ENCODE assay signal across 29 mouse cellular contexts in genomic region chr9:61388214-61388613, GRCm38 (mm10). TPM values are rescaled to one million over a fixed set of nuclear protein-coding genes. Genes with fewer than 3 reads are reported as not detected.
DNase-seq lines count a peak whose midpoint lies in the region; ATAC-seq and TF ChIP-seq lines count a peak whose summit lies in the region.
"Had no signal": no experiment of that assay in that cellular context is flagged by ENCODE, and none has a peak within 500 bp of the region (broad histone marks: within the 10 kb centered on the region; RNA-seq: fewer than 3 reads in every experiment).

No protein-coding gene starts in this region.

- no peak for DNase-seq in forebrain, embryonic 10.5 days (ENCODE audit: extremely low spot score, low spot score)
- peak; percentile 76 for DNase-seq in kidney, adult 9 months
- DNase-seq in kidney, postnatal 4 days, result no peak
- peak; percentile 84 for DNase-seq in midbrain, embryonic 11.5 days (ENCODE audit: low spot score, missing footprints)
- no peak for DNase-seq in midbrain, postnatal 0 days (ENCODE audit: low spot score)
- no peak for DNase-seq in adrenal gland, postnatal 25 days
- DNase-seq: adrenal gland, postnatal 10 days; cerebellum, adult 11-12 months; cerebellum, adult 9-11 months; embryo, embryonic 11 days; gastrocnemius, postnatal 14 days; right cerebral cortex, adult 18-20 months; spleen, adult 18-20 months; thymus, postnatal 14 days had no signal

- H3K27me3 ChIP-seq in forebrain, embryonic 10.5 days (ENCODE audit: poor library complexity, severe bottlenecking), result peaks cover 30% of the 10 kb centered on the region
- H3K27me3 ChIP-seq in forebrain, embryonic 12.5 days, result peaks cover 29% of the 10 kb centered on the region; the same call in 1 of the 2 replicates
- no peaks in the 10 kb centered on the region; the same call in 1 of the 2 replicates for H3K27me3 ChIP-seq in midbrain, embryonic 11.5 days (ENCODE audit: control insufficient read depth, insufficient read depth, low read length)
- H3K27me3 ChIP-seq in midbrain, postnatal 0 days (ENCODE audit: insufficient read depth, low read length), result no peaks in the 10 kb centered on the region
- H3K27me3 ChIP-seq: embryonic facial prominence, embryonic 13.5 days; limb, embryonic 13.5 days; Patski had no signal

- peaks cover 100% of the 10 kb centered on the region for H3K4me1 ChIP-seq in forebrain, embryonic 10.5 days
- peaks cover 100% of the 10 kb centered on the region for H3K4me1 ChIP-seq in forebrain, embryonic 12.5 days
- peaks cover 92% of the 10 kb centered on the region for H3K4me1 ChIP-seq in midbrain, embryonic 11.5 days (ENCODE audit: control insufficient read depth, insufficient read depth, low read length)
- peaks cover 41% of the 10 kb centered on the region for H3K4me1 ChIP-seq in midbrain, postnatal 0 days (ENCODE audit: insufficient read depth, low read length)
- peaks cover 20% of the 10 kb centered on the region for H3K4me1 ChIP-seq in bone marrow, adult 2 months (ENCODE audit: control insufficient read depth, insufficient read depth, low read length)

- no peak for TF ChIP-seq CTCF in midbrain, postnatal 0 days (IDR thresholded peaks at IDR 0.05)
- TF ChIP-seq CTCF in bone marrow, adult 2 months (IDR thresholded peaks at IDR 0.05; ENCODE audit: control insufficient read depth, insufficient read depth, low read length), result no peak

- ATAC-seq in forebrain, embryonic 12.5 days (ENCODE audit: low FRiP score), result no peak
- ATAC-seq in midbrain, embryonic 11.5 days (ENCODE audit: low FRiP score), result no peak
- no peak for ATAC-seq in midbrain, postnatal 0 days (ENCODE audit: low FRiP score)
- ATAC-seq: forebrain, embryonic 14.5 days; inflammation-experienced regulatory T-cells, adult 6 months; Patski had no signal

- no peak for TF ChIP-seq POLR2A in bone marrow, adult 2 months (IDR thresholded peaks at IDR 0.05; ENCODE audit: borderline replicate concordance, control insufficient read depth, low read depth, low read length)

- H3K36me3 ChIP-seq in forebrain, embryonic 10.5 days (replicated peaks), result peaks cover 85% of the 10 kb centered on the region
- H3K36me3 ChIP-seq in forebrain, embryonic 12.5 days (replicated peaks), result peaks cover 62% of the 10 kb centered on the region
- peaks cover 5% of the 10 kb centered on the region for H3K36me3 ChIP-seq in midbrain, embryonic 11.5 days (ENCODE audit: control insufficient read depth, insufficient read depth, low read length)
- peaks cover 11% of the 10 kb centered on the region for H3K36me3 ChIP-seq in midbrain, postnatal 0 days (ENCODE audit: insufficient read depth, low read length)
- H3K36me3 ChIP-seq: heart, embryonic 15.5 days had no signal

- H3K27ac ChIP-seq in forebrain, embryonic 10.5 days, result 0 out of 2 replicates have a peak overlapping the region, but pooled peaks have one; percentile 12
- no peak overlapping the region for H3K27ac ChIP-seq in forebrain, embryonic 12.5 days
- H3K27ac ChIP-seq in midbrain, embryonic 11.5 days (ENCODE audit: low read depth, low read length), result peak overlapping the region; percentile 12; the same call in 1 of the 2 replicates
- H3K27ac ChIP-seq in midbrain, postnatal 0 days (ENCODE audit: low read depth, low read length), result no peak overlapping the region
- peak overlapping the region; percentile 5; the same call in 1 of the 2 replicates for H3K27ac ChIP-seq in bone marrow, adult 2 months (ENCODE audit: control insufficient read depth, insufficient read depth, low read depth, low read length, poor library complexity)
- H3K27ac ChIP-seq: embryonic facial prominence, embryonic 13.5 days; heart, embryonic 10.5 days; heart, embryonic 15.5 days; hindbrain, embryonic 14.5 days; layer of hippocampus, adult 2 months; left cerebral cortex, adult 2 months; lung, embryonic 15.5 days had no signal

- 69% methylated on average over 12 of the region's 12 CpGs for WGBS in forebrain, embryonic 10.5 days
- 57% methylated on average over 12 of the region's 12 CpGs for WGBS in forebrain, embryonic 12.5 days
- WGBS in midbrain, embryonic 11.5 days, result 53% methylated on average over 12 of the region's 12 CpGs
- WGBS in midbrain, postnatal 0 days, result 56% methylated on average over 12 of the region's 12 CpGs
- WGBS in bone marrow, adult 2 months, result 73% methylated on average over 12 of the region's 12 CpGs

- H3K4me2 ChIP-seq in forebrain, embryonic 12.5 days, result no peak overlapping the region
- no peak overlapping the region for H3K4me2 ChIP-seq in midbrain, embryonic 11.5 days
- H3K4me2 ChIP-seq in midbrain, postnatal 0 days (ENCODE audit: low read depth, low read length, poor library complexity, severe bottlenecking), result no peak overlapping the region
- H3K4me2 ChIP-seq: embryonic facial prominence, embryonic 13.5 days; heart, embryonic 15.5 days; hindbrain, embryonic 14.5 days; limb, embryonic 13.5 days; liver, embryonic 11.5 days; lung, embryonic 15.5 days had no signal

- H3K9ac ChIP-seq in forebrain, embryonic 12.5 days, result no peak overlapping the region
- 0 out of 2 replicates have a peak overlapping the region, but pooled peaks have one; percentile 3 for H3K9ac ChIP-seq in midbrain, embryonic 11.5 days (ENCODE audit: low read length)
- no peak overlapping the region for H3K9ac ChIP-seq in midbrain, postnatal 0 days (replicated peaks; ENCODE audit: low read length, poor library complexity, severe bottlenecking)
- H3K9ac ChIP-seq: embryonic facial prominence, embryonic 13.5 days; heart, embryonic 15.5 days; hindbrain, embryonic 14.5 days; limb, embryonic 13.5 days; lung, embryonic 15.5 days had no signal

- no peak overlapping the region for H3K4me3 ChIP-seq in forebrain, embryonic 10.5 days
- H3K4me3 ChIP-seq in forebrain, embryonic 12.5 days (replicated peaks), result no peak overlapping the region
- no peak overlapping the region for H3K4me3 ChIP-seq in midbrain, embryonic 11.5 days (ENCODE audit: low read depth, low read length)
- no peak overlapping the region for H3K4me3 ChIP-seq in midbrain, postnatal 0 days (ENCODE audit: low read depth, low read length)
- no peak overlapping the region for H3K4me3 ChIP-seq in bone marrow, adult 2 months (replicated peaks; ENCODE audit: control insufficient read depth, low read depth, low read length)
- H3K4me3 ChIP-seq: embryonic facial prominence, embryonic 13.5 days; erythroblast, embryonic 14.5 days; heart, embryonic 10.5 days; heart, embryonic 15.5 days; layer of hippocampus, adult 2 months; left cerebral cortex, adult 2 months; limb, embryonic 13.5 days; lung, embryonic 15.5 days had no signal

- H3K9me3 ChIP-seq in forebrain, embryonic 10.5 days, result no peaks in the 10 kb centered on the region
- no peaks in the 10 kb centered on the region for H3K9me3 ChIP-seq in forebrain, embryonic 12.5 days
- H3K9me3 ChIP-seq in midbrain, embryonic 11.5 days (ENCODE audit: control insufficient read depth, low read length), result no peaks in the 10 kb centered on the region
- no peaks in the 10 kb centered on the region for H3K9me3 ChIP-seq in midbrain, postnatal 0 days (ENCODE audit: low read length)
- H3K9me3 ChIP-seq: embryonic facial prominence, embryonic 13.5 days; heart, embryonic 10.5 days; heart, embryonic 15.5 days; limb, embryonic 13.5 days; lung, embryonic 15.5 days had no signal

RNA-seq across cellular contexts. Expression of gene Tle3, which starts 16.0 kb away (rescaled TPM):
- 43.4 and 45.6 TPM in 2 replicates for polyA plus RNA-seq in forebrain, embryonic 10.5 days (2016; fragmentation: Nextera tagmentation; extraction: Ambion mirVana)
- 55.6 and 56.2 TPM in 2 replicates for polyA plus RNA-seq in forebrain, embryonic 12.5 days (2016; fragmentation: Nextera tagmentation; extraction: Ambion mirVana)
- 38.2 and 38.9 TPM in 2 replicates for polyA plus RNA-seq in midbrain, embryonic 11.5 days (2014; fragmentation: Nextera tagmentation; extraction: Ambion mirVana)
- 82.2 and 94.9 TPM in 2 replicates for total RNA-seq in midbrain, postnatal 0 days (2014; rRNA removed)
- polyA plus RNA-seq in midbrain, postnatal 0 days (2015; fragmentation: Nextera tagmentation; extraction: Ambion mirVana), result 20.2 and 21.8 TPM in 2 replicates
- polyA plus RNA-seq in bone marrow, adult 2 months (2011; ENCODE audit: insufficient read depth, insufficient read length, low replicate concordance, missing spikeins), result 27.8 and 67.0 TPM in 2 replicates
- total RNA-seq in adrenal gland, postnatal 25 days (2021), result 137 and 157 TPM in 2 replicates

Comparison
In these comparisons a context has a peak if more than half of its experiments do, and no peak if none do; other contexts are left out.
1. DNase-seq: peak in kidney, adult 9 months (single experiment) and midbrain, embryonic 11.5 days (single experiment); none in forebrain, embryonic 10.5 days (single experiment), kidney, postnatal 4 days (0 of 2), midbrain, postnatal 0 days (single experiment) and adrenal gland, postnatal 25 days (single experiment).
2. H3K27ac ChIP-seq: peak in forebrain, embryonic 10.5 days (single experiment), midbrain, embryonic 11.5 days (single experiment) and bone marrow, adult 2 months (single experiment); none in forebrain, embryonic 12.5 days (single experiment) and midbrain, postnatal 0 days (single experiment).